Mouse (Mus musculus): ENCODE results near the gene P2ry6. TPM values are rescaled to one million over a fixed set of nuclear protein-coding genes. Genes with fewer than 3 reads are reported as not detected.

P2ry6 gene
- polyA plus RNA-seq, 1 experiment from 2014 or later: 2.5 TPM

DNA sequence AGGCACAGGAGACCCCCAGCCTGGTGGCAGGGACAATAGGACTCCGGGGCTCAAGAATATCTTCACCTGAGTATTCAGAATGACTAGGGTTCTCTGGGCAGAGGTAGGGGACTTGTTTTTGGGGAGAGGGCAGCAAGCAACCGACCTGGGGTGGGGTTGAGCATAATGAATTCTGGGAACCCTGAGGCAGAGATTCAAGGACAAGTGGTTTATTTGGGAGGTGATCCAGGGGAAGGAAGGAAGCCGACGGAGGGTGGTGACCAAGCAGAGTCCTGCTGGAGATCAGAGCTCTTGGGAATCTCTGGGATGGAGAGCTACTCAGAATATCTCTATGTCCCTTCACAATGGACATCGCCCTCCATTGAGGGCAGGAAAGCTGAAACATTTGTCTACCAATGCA is 3.7 kb upstream of the P2ry6 start:
- Histone ChIP-seq H3K4me2 (ENCODE audit: low read depth, severe bottlenecking) (no peak overlapping the region), H3K9me3 (ENCODE audit: control insufficient read depth, low read length) (no peaks in the 10 kb centered on the region), H3K4me3 (ENCODE audit: low read depth, low read length) (no peak overlapping the region), H3K27me3 (ENCODE audit: control insufficient read depth, insufficient read depth, low read length) (peaks cover 12% of the 10 kb centered on the region), H3K36me3 (ENCODE audit: control insufficient read depth, insufficient read depth, low read length) (no peaks in the 10 kb centered on the region), H3K4me1 (ENCODE audit: control insufficient read depth, insufficient read depth, low read length) (peaks cover 10% of the 10 kb centered on the region; the same call in 1 of the 2 replicates), H3K27ac (replicated peaks; ENCODE audit: low read depth, low read length) (no peak overlapping the region), H3K9ac (ENCODE audit: low read length) (no peak overlapping the region)
- WGBS: 91% methylated on average over 5 of the region's 5 CpGs
- no peak for ATAC-seq (ENCODE audit: insufficient number of reproducible peaks, low FRiP score, low TSS enrichment, low read depth)
- no peak for DNase-seq (ENCODE audit: low spot score)

DNA sequence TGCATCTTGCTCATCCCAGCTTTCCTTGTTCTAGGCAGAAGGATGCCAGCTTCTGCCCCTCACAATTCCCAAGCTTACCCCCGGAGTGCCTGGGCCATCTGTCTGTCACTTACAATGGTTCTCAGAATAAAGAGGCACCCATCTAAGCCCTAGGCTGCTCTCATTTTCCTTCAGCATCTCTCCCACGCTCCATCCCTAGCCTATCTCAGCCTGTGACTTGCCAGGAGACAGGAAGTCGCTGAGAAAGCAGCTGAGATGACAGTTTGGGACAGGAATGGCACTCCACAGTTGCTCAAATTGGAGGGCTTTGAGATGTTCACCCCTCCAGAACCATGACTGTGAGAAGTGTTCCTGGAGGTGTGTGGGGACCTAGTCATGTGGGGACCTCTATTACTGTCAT is 1.6 kb downstream of the P2ry6 start:
- Histone ChIP-seq H3K27me3 (ENCODE audit: control insufficient read depth, insufficient read depth, low read length) (peaks cover 13% of the 10 kb centered on the region), H3K4me2 (ENCODE audit: low read depth, severe bottlenecking) (no peak overlapping the region), H3K36me3 (ENCODE audit: control insufficient read depth, insufficient read depth, low read length) (no peaks in the 10 kb centered on the region), H3K4me1 (ENCODE audit: control insufficient read depth, insufficient read depth, low read length) (peaks cover 7% of the 10 kb centered on the region; the same call in 1 of the 2 replicates), H3K4me3 (ENCODE audit: low read depth, low read length) (no peak overlapping the region), H3K9me3 (ENCODE audit: control insufficient read depth, low read length) (no peaks in the 10 kb centered on the region), H3K9ac (ENCODE audit: low read length) (no peak overlapping the region), H3K27ac (replicated peaks; ENCODE audit: low read depth, low read length) (no peak overlapping the region)
- DNase-seq (ENCODE audit: low spot score): no peak
- no peak for ATAC-seq (ENCODE audit: insufficient number of reproducible peaks, low FRiP score, low TSS enrichment, low read depth)
- WGBS: 49% methylated on average over 3 of the region's 3 CpGs

DNA sequence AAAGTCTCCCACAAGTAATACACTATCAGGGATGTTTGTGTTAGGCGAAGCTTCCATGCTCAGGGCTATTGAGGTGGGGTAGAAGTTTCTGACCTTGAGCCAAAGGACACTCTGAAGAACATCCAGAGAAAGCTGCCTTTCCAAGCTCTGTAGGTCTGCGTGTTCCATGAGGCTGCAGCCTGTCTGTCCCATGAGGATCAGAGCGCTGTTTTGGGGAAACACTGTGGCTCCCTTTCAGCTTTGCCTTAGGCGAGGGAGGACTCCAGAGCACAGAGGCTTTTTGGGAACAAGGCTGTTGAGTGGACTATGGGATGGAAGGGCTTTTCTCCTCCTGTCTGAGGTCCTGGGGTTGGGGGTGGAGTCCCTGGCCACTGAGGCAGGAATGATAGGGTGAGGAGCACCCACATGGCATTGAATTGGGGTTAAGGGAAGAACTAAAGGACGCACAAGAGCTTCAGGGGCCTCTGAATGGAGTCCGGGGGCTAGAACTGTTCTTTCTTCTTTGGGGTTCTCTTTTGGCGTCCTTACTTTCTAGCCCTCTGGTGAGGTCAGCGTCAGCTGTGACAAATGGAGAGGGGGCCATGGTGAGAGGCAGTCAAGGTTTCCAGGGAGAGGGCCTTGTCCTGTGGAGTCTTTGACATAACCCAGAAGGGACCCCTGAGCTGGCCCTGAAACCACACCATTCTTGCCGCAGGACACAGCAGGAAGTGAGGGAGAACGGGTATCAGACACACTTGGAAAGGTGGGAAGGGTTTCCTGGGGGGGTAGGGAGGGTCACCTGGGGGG is 5.4 kb downstream of the P2ry6 start:
- peaks cover 9% of the 10 kb centered on the region for H3K27me3 ChIP-seq (ENCODE audit: control insufficient read depth, insufficient read depth, low read length)
- WGBS: 79% methylated on average over 10 of the region's 10 CpGs

DNA sequence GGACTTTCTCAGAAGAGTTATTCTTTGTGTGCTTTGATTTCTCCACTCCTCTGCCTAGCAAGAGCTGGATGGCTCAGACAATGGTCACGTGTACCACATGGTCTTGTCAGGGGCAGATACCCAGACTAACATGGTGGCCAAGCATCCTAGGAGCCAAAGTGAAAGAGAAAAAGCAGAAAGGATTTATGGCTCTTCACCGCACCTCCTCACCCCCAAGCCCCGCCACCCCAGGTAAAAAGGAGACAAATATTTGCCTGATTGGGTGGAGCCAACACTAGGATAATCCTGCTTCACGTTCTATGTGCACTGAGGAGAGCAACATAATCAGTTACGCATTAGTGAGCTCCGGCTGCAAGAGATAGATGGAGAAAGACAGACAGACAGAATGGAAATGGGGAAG is 6.1 kb downstream of the P2ry6 start:
- Histone ChIP-seq H3K27me3 (ENCODE audit: control insufficient read depth, insufficient read depth, low read length) (peaks cover 2% of the 10 kb centered on the region; the same call in 1 of the 2 replicates), H3K4me3 (ENCODE audit: low read depth, low read length) (no peak overlapping the region), H3K4me2 (ENCODE audit: low read depth, severe bottlenecking) (no peak overlapping the region), H3K4me1 (ENCODE audit: control insufficient read depth, insufficient read depth, low read length) (peaks cover 5% of the 10 kb centered on the region; the same call in 1 of the 2 replicates), H3K9me3 (ENCODE audit: control insufficient read depth, low read length) (no peaks in the 10 kb centered on the region), H3K27ac (replicated peaks; ENCODE audit: low read depth, low read length) (no peak overlapping the region), H3K9ac (ENCODE audit: low read length) (no peak overlapping the region), H3K36me3 (ENCODE audit: control insufficient read depth, insufficient read depth, low read length) (no peaks in the 10 kb centered on the region)
- 88% methylated on average over 6 of the region's 6 CpGs for WGBS
- no peak for ATAC-seq (ENCODE audit: insufficient number of reproducible peaks, low FRiP score, low TSS enrichment, low read depth)
- DNase-seq (ENCODE audit: low spot score): no peak

More for the DNA sequence above, 5.4 kb downstream of the P2ry6 start:
- no peak overlapping the region for H3K27ac ChIP-seq (replicated peaks; ENCODE audit: low read depth, low read length)
- no peaks in the 10 kb centered on the region for H3K36me3 ChIP-seq (ENCODE audit: control insufficient read depth, insufficient read depth, low read length)
- H3K9ac ChIP-seq (ENCODE audit: low read length): no peak overlapping the region
- H3K9me3 ChIP-seq (ENCODE audit: control insufficient read depth, low read length): no peaks in the 10 kb centered on the region
- H3K4me1 ChIP-seq (ENCODE audit: control insufficient read depth, insufficient read depth, low read length): peaks cover 6% of the 10 kb centered on the region; the same call in 1 of the 2 replicates
- DNase-seq (ENCODE audit: low spot score): no peak
- ATAC-seq (ENCODE audit: insufficient number of reproducible peaks, low FRiP score, low TSS enrichment, low read depth): no peak
- H3K4me3 ChIP-seq (ENCODE audit: low read depth, low read length): no peak overlapping the region
- H3K4me2 ChIP-seq (ENCODE audit: low read depth, severe bottlenecking): no peak overlapping the region

DNA sequence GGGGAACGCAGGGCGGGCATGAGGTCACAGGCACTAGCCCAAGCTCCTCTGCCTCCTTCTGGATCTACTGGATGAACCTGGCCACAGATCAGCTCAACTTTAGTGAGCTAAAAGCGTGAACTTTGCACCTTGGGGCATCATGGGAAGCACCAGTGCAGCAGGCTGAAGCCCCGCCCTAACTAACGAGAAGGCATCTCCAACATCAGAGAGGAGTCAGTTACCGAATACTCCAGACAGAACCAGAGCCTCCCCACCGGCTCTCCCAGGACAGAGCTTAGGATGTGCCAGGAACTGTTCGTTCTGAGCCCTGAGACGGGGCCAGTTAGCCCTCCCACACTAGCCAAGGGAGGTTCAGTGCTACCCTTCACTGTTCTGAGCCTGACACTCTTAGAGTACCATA is 6.6 kb downstream of the P2ry6 start:
- DNase-seq (ENCODE audit: low spot score) (no peak), ATAC-seq (ENCODE audit: insufficient number of reproducible peaks, low FRiP score, low TSS enrichment, low read depth) (no peak)
- Histone ChIP-seq H3K27me3 (ENCODE audit: control insufficient read depth, insufficient read depth, low read length) (no peaks in the 10 kb centered on the region), H3K4me2 (ENCODE audit: low read depth, severe bottlenecking) (no peak overlapping the region), H3K4me3 (ENCODE audit: low read depth, low read length) (no peak overlapping the region), H3K36me3 (ENCODE audit: control insufficient read depth, insufficient read depth, low read length) (no peaks in the 10 kb centered on the region), H3K27ac (replicated peaks; ENCODE audit: low read depth, low read length) (no peak overlapping the region), H3K4me1 (ENCODE audit: control insufficient read depth, insufficient read depth, low read length) (peaks cover 5% of the 10 kb centered on the region; the same call in 1 of the 2 replicates), H3K9me3 (ENCODE audit: control insufficient read depth, low read length) (no peaks in the 10 kb centered on the region), H3K9ac (ENCODE audit: low read length) (no peak overlapping the region)
- WGBS: 76% methylated on average over 9 of the region's 9 CpGs

DNA sequence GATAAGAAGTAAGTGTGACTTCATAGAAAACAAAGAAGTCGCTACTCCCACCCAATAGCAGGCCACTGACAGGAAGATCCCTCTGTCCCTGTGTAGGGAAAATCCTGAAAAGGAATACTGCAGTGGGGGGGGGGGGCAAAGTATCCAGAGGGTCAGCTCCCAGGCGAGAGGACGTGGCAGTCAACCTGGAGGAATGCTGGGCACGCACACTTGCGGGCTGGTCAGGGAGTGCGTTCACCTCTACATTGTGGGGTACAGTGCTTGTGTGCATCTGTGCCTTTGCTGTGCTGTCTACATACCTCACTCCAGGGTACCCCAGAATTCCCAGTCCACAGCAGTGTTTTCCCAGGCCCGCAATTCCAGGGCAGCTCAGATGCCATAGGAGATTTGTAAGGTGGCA is 8.4 kb downstream of the P2ry6 start:
- no peaks in the 10 kb centered on the region for H3K27me3 ChIP-seq (ENCODE audit: control insufficient read depth, insufficient read depth, low read length)
- WGBS: 90% methylated on average over 7 of the region's 7 CpGs
- H3K4me3 ChIP-seq (ENCODE audit: low read depth, low read length): no peak overlapping the region
- peaks cover 5% of the 10 kb centered on the region; the same call in 1 of the 2 replicates for H3K4me1 ChIP-seq (ENCODE audit: control insufficient read depth, insufficient read depth, low read length)
- no peak overlapping the region for H3K27ac ChIP-seq (replicated peaks; ENCODE audit: low read depth, low read length)
- no peak for ATAC-seq (ENCODE audit: insufficient number of reproducible peaks, low FRiP score, low TSS enrichment, low read depth)
- DNase-seq (ENCODE audit: low spot score): no peak
- no peak overlapping the region for H3K9ac ChIP-seq (ENCODE audit: low read length)
- H3K9me3 ChIP-seq (ENCODE audit: control insufficient read depth, low read length): no peaks in the 10 kb centered on the region
- no peaks in the 10 kb centered on the region; the same call in 1 of the 2 replicates for H3K36me3 ChIP-seq (ENCODE audit: control insufficient read depth, insufficient read depth, low read length)
- no peak overlapping the region for H3K4me2 ChIP-seq (ENCODE audit: low read depth, severe bottlenecking)

DNA sequence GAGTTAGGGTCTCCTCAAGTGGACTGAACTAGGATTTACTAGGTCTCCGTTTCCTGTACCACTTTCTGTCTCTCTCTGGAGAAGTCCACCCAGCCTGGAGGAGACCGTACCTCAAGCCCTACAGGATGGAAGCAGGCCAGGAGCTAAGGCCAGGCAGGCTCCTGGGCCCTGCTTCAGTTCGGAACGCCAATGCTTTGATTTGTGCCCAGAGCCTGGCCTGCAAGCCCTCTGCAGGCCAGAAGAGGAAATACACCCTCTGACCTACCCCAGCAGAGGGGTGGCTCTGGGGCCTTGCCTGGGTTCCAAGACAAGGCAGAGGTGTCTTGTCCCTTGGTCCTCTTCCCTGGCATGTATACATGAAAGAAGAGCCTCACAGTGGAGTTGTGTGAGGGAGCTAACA is 9.4 kb downstream of the P2ry6 start:
- H3K4me2 ChIP-seq (ENCODE audit: low read depth, severe bottlenecking): no peak overlapping the region
- no peak overlapping the region for H3K9ac ChIP-seq (ENCODE audit: low read length)
- ATAC-seq (ENCODE audit: insufficient number of reproducible peaks, low FRiP score, low TSS enrichment, low read depth) (no peak), DNase-seq (ENCODE audit: low spot score) (peak; percentile 47)
- H3K36me3 ChIP-seq (ENCODE audit: control insufficient read depth, insufficient read depth, low read length): no peaks in the 10 kb centered on the region; the same call in 1 of the 2 replicates
- no peaks in the 10 kb centered on the region for H3K27me3 ChIP-seq (ENCODE audit: control insufficient read depth, insufficient read depth, low read length)
- 20% methylated on average over 4 of the region's 4 CpGs for WGBS
- H3K9me3 ChIP-seq (ENCODE audit: control insufficient read depth, low read length): no peaks in the 10 kb centered on the region
- H3K4me1 ChIP-seq (ENCODE audit: control insufficient read depth, insufficient read depth, low read length): peaks cover 5% of the 10 kb centered on the region; the same call in 1 of the 2 replicates
- no peak overlapping the region for H3K27ac ChIP-seq (replicated peaks; ENCODE audit: low read depth, low read length)
- H3K4me3 ChIP-seq (ENCODE audit: low read depth, low read length): no peak overlapping the region

DNA sequence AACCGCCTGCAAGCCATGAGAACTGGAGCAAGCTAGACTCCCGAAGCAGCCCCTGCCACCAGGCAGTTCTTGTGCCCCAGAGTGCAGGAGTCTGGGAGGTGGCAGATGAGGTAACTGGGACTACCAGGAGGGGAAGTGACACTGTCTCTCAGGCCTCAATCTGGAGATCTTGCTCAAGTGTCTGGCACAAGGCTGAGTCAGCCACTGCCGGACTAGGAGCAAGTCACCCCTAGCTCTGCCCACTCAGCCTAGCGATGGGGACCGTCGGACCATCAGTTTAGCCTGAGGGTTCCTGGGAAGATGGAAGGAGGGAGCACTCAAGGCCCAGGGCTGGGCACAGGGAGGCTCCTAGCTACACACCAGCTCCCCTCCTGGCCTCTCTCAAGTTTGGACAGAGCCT is 10.2 kb downstream of the P2ry6 start:
- no peak overlapping the region for H3K4me2 ChIP-seq (ENCODE audit: low read depth, severe bottlenecking)
- H3K9ac ChIP-seq (ENCODE audit: low read length): no peak overlapping the region
- H3K27me3 ChIP-seq (ENCODE audit: control insufficient read depth, insufficient read depth, low read length): no peaks in the 10 kb centered on the region
- WGBS: 75% methylated on average over 6 of the region's 6 CpGs
- no peak overlapping the region for H3K4me3 ChIP-seq (ENCODE audit: low read depth, low read length)
- DNase-seq (ENCODE audit: low spot score) (no peak), ATAC-seq (ENCODE audit: insufficient number of reproducible peaks, low FRiP score, low TSS enrichment, low read depth) (no peak)
- H3K4me1 ChIP-seq (ENCODE audit: control insufficient read depth, insufficient read depth, low read length): peaks cover 5% of the 10 kb centered on the region; the same call in 1 of the 2 replicates
- H3K9me3 ChIP-seq (ENCODE audit: control insufficient read depth, low read length): no peaks in the 10 kb centered on the region
- no peaks in the 10 kb centered on the region; the same call in 1 of the 2 replicates for H3K36me3 ChIP-seq (ENCODE audit: control insufficient read depth, insufficient read depth, low read length)
- H3K27ac ChIP-seq (replicated peaks; ENCODE audit: low read depth, low read length): 0 out of 2 replicates have a peak overlapping the region, but pooled peaks have one; percentile 8

All from limb, embryonic 11.5 days (tissue).